Mouse (Mus musculus) lung, adult 18-20 months (tissue): Measurements from ENCODE around the gene Nos2.

Experiments used
- DNase-seq, 2 experiments: peaks; one replicate each; pipeline ENCODE4 v3.0.0; 2022; ENCODE audit warnings: mixed read lengths in 2 of 2

Gene Nos2

DNA sequence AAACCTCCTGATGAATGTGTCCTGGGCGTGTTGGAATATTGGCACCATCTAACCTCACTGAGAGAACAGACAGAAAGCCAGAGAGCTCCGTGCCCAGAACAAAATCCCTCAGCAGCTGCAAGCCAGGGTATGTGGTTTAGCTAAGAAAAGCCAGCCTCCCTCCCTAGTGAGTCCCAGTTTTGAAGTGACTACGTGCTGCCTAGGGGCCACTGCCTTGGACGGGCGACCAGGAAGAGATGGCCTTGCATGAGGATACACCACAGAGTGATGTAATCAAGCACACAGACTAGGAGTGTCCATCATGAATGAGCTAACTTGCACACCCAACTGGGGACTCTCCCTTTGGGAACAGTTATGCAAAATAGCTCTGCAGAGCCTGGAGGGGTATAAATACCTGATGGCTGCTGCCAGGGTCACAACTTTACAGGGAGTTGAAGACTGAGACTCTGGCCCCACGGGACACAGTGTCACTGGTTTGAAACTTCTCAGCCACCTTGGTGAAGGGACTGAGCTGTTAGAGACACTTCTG, at the start of gene Nos2:
Gene Nos2 (plus strand): TSS at position 377 of the 529 bp plus-strand sequence.
- DNase-seq: no peak

DNA sequence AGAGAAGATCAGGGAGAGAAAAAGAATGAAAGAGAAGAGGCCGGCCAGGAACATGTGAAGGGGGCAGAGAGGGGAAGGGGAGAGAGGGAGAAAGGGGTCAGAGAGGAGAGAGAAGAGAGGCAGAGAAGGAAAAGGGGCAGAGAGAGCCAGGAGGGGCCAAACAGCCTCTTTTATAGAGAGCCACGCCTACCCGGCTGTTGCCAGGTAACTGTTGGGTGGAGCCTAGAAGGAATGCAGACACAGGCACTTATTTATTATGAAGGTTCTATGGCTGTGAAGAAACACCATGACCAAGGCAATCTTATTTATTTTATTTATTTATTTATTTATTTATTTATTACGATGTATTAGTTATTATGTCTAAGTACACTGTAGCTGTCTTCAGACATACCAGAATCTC, 49.7 kb upstream of the Nos2 start:
- DNase-seq: no peak

DNA sequence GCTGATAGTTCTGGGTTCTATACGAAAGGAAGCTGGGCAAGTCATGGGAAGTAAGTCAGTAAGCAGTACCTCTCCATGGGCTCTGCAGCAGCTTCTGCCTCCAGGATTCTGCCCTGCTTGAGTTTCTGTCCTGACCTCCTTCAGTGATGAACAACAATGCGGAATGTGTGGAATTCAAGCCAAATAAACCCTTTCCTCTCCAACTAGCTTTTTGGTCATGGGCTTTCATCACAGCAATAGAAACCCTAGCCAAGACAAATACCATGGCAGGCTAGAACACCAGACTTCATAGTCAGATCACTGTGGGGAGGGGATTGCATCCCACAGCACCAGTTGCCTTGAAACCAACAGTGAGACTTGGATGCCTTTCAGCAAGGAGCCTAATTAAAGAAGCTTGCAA, 47.8 kb upstream of the Nos2 start:
- DNase-seq: no peak

- no peak for DNase-seq
Measured at GRCm38 (mm10) chr11:78879727-78880126, 40.9 kb upstream of the Nos2 start.

GRCm38 (mm10) chr11:78886693-78887092, 33.9 kb upstream of the Nos2 start:
- no peak for DNase-seq

DNA sequence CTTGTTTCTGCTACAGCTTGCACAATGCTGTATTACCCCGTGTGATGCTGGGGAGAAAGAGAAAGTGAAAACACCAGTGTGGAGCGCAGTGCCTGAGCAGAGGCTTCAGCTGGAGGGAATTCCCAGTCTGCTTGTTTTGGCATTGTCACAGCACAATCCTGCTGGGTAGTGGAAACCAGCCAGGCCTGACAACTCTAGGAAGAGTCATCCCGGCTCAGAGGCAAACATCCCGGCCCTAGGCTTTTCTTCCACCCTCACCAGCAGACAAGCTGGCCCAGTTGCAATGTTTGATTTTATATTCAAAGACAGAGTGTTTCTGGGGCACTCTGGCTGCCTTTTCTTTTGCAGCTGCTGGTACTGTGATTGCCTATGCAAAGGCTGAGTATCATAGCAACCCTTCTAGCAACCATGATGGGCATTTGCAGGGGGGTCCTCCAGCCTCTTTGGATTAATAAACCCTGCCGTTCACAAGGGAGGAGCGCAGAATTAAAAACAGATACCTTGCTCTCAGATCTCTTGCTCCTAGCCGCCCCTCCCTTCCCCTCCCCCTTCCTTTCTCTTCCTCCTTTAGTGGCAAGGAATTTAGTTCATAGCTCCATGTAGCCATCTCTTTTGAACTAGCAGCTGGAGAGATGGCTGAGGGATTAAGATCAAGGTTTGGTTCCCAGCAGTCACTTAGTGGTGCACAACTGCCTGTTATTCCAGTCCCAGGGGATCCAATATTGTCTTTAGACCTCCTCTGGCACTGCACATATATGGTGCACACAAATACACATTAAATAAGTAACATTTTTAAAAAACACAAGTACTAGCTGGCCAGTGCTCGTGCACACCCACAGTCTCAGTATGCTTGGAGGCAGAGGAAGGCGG, 33.2 kb upstream of the Nos2 start:
- DNase-seq: peak; percentile 75 to 80

DNA sequence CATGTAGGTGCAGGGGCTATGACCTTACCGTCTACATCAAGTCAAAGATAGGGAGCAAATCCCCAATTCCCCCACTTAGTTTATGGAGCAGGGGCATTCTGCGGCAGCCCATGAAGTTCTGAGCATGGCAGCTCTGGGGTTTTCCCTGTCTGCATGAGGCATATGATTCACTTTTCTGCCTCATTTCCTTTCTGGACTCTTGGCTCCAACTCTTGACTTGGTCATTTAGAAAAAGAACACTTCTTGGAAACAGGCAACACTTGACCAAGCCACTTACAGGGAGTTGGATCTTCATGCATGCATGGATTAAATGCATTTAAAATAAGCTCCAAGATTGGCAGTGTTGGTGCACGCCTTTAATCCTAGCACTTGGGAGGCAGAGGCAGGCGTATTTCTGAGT, 31.4 kb upstream of the Nos2 start:
- DNase-seq: no peak

DNA sequence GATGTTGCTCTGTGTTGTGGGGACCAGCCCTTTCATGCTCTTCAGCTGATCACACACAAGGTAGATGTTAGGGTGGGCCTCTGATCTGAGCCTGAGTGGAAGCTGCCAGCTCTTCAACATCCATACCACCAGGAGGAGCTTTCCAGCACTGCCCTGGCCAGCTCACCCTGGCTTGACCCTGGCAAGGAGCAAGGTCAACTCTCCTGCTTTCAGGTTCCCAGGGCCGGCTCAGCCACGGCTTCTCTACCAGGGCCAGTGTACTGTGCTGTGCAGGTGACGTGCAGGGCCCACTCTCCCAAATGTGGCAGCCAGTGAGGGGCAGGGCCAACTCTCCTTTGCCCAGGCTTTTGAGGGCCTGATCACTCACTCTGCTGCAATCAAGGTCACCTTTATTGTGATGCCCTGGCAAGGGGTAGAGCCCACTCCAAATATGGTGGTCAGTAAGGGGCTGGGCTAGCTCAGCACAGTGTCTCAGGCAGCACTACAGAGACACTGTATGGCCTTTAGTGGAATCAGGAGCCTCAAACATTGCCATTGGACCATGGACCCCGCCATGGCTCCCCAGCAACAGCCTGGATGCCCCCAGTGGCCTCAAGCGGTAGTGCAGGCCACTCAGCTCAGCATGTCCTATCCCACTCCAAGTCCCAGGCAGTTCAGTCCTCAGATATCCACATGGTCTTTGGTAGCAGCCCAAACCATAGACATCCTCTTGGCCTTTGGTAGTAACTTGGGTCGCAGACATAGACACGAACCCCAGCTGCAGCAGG, 24.0 kb upstream of the Nos2 start:
- DNase-seq: peak in 1 of 2 experiments; percentile 10

DNA sequence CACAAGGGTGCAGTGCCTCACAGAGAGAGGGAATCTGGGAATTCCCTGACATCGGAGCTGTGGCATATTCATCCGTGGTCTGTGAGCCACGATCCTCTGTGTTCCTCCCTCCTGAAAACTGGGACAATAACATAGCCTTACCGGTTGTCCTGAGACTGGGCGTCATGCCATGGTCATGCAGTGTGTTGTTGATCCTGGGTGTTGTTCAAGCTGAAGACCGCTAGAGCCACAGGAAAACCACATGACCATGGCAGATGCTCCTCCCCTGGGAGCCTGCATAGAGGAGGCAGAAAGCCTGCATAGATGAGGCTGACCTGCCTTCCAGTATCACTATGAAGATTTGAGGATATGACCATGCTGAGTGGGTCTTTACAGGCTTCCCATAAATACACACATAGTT, 5.1 kb upstream of the Nos2 start:
- no peak for DNase-seq

DNA sequence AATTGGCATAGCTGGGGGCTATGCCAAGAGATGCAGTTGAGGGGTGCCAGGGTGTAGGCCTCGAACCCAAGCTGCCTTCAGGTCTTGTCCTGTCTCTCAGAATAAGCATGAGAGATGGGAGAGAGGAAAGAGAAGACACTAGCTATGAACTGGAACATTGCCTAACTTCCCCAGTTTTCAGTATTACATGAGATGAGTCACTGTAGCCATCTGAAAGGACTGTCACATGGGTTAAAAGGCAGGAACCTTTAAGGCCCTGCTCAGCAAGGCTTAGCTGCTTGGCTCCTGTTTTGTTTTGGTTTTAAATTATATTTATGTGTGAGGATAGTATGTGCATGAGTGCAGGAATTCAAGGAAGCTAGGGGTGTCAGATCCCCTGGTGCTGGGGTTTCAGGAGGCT, 4.2 kb upstream of the Nos2 start:
- DNase-seq: no peak

GRCm38 (mm10) chr11:78919745-78920144, 842 bp upstream of the Nos2 start:
- no peak for DNase-seq

GRCm38 (mm10) chr11:78922678-78923407, 2.3 kb downstream of the Nos2 start:
- DNase-seq: peak; percentile 16 to 24

- DNase-seq: no peak
Measured at GRCm38 (mm10) chr11:78924111-78924510, 3.5 kb downstream of the Nos2 start.

DNA sequence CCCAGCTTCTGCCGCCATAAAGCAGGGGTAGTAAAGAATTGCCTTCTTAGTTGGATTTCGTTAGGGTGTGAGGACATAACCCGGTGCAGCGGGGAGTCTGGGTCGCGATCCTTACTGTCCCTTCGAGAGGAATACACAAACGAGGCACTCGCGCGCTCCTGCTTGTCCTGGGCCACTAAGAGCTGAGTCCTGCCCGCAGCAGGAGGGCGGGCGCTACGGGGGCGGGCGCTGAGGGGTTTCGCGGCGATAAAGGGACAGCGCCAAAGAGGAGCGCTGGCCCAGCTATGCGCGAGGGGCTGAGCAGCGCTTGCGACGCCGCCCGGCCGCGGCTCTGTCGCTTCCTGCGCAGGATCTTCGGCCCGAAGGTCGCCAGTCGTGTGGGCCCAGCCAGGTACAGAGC, 4.3 kb downstream of the Nos2 start:
- peak in 1 of 2 experiments; percentile 7 for DNase-seq

GRCm38 (mm10) chr11:78929345-78929744, 8.8 kb downstream of the Nos2 start:
- peak; percentile 62 to 68 for DNase-seq

- no peak for DNase-seq
Measured at GRCm38 (mm10) chr11:78934307-78934706, 13.7 kb downstream of the Nos2 start.

- no peak for DNase-seq
Measured at GRCm38 (mm10) chr11:78934727-78935126, 14.1 kb downstream of the Nos2 start.

DNA sequence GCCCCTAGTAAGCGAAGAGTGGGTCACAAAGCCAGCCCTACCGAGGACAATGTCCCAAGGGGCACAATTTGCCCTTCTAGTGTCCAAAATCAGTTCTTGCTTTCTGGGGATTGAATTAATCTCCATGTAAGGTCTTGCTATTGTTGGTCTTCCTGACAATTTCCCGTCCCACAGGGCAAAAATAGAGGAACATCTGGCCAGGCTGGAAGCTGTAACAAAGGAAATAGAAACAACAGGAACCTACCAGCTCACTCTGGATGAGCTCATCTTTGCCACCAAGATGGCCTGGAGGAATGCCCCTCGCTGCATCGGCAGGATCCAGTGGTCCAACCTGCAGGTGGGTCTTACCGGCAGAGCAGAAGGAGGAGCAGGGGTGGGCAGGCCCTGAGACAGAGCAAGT, 14.6 kb downstream of the Nos2 start:
- no peak for DNase-seq

DNA sequence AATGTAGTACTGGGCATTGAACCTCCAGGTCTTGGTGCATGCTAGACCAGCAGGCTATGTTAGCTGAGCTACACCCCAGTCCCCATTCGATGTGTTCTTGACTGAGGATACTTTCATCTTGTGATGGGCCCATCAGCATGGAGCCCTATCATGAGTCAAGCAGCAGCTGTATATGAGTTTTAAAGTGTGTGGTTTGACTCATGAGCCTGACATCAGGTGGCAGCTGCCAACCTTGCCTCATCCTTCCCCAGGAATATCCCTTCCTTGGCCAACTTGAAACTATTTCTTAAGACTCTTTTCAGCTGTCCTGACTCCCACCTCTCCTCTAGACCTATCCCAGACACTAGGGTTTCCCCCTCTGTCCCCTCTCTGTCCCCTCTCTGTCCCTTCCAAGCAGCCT, 22.5 kb downstream of the Nos2 start:
- DNase-seq: no peak

DNA sequence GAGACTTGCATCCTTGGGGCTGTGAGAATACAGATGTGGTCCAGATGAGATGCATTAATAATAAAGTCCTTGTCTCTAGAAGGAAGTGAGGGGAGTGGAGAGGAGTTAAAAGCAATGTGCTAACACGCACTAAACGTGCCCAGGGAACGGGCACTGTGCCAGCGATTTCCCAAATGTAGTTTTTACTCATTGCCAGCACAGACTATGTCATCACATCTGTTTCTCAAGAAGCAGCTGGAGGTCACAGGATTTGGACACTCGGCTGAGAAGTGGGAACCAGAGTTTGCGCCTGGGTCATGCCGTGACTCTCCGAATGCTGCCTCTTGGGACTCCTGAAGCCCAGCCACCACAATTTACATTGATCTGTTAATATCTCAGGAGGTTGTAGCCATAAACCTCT, 29.8 kb downstream of the Nos2 start:
- peak; percentile 29 to 30 for DNase-seq

DNA sequence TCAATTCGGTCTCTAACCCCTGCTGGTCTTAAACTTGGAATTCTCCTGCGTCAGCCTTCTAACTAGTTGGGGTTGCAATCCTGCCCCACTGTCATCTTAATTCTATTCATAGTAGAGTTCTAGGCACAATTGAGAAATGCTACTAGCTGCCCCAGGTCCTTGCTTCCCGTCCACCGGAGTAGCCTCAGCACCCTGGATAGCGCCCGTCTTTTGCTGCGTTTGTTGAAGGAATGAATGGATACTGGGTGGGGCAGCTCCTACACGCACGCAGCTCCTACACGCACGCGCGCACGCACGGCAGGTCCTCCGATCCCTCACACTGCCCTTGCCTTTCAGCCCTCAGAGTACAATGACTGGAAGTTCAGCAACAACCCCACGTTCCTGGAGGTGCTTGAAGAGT, 31.9 kb downstream of the Nos2 start:
- no peak for DNase-seq

GRCm38 (mm10) chr11:78956260-78956659, 35.7 kb downstream of the Nos2 start:
- peak; percentile 66 to 67 for DNase-seq

DNA sequence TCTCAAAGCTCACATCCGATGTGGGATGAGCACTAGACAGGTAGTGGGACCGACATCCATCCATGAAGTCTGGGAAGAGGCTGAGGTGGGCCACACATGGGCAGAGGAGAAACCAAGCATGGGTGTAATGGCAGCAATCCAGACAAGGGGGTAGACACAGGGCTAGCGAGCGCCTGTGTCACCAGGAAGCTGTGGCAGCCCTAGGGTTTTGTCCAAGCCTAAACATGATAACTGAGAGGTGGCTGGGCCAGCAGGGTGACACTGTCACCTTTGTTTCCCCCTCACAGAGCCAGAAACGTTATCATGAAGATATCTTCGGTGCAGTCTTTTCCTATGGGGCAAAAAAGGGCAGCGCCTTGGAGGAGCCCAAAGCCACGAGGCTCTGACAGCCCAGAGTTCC, 38.8 kb downstream of the Nos2 start:
- DNase-seq: no peak
